Mouse (Mus musculus): ENCODE results near the gene Etfdh. TPM values are rescaled to one million over a fixed set of nuclear protein-coding genes. Genes with fewer than 3 reads are reported as not detected.

Etfdh gene
- polyA plus RNA-seq, 1 experiment from 2014 or later: 147 TPM

DNA sequence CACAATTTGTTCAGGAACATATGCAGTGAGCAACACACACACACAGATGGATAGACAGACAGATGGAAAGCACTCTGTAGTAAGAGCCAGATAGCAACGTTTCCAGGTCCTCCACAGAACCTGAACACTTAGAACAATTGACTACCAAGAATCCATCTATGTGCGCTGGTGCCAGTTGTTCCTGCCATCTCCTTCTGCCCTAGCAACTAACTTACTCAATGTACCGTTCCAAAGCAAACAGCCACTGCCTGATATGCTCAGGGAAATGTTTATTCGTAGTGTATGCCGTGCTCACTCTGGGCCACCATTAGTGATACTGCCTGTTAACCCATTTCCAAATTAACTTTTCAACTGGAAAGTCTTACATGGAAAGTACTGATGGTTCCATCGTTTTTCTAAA is 74.2 kb downstream of the Etfdh start:
- in situ Hi-C loops (cut with MboI; ENCODE audit: low pct_unique_long_range_greater_than_20kb): no loop called here
- H3K27me3 ChIP-seq: no peaks in the 10 kb centered on the region
- ChIA-PET CTCF (no interaction called here), POLR2A (no interaction called here)
- no peak for DNase-seq (ENCODE audit: low read depth, low spot score)
- TF ChIP-seq CTCF (IDR thresholded peaks at IDR 0.05): no peak
- no peak for ATAC-seq

Other genes starting within 250 kb of the Etfdh start
- 16.9 TPM for gene Fnip2, start 61.7 kb downstream of the Etfdh start, polyA plus RNA-seq (2021)
- gene Ppid, start 38.2 kb downstream of the Etfdh start, polyA plus RNA-seq (2021): 138 TPM
- gene 4930579G24Rik, start 421 bp downstream of the Etfdh start, polyA plus RNA-seq (2021): 19.6 TPM
- 0.01 TPM for gene Rxfp1, start 108.4 kb upstream of the Etfdh start, polyA plus RNA-seq (2021)
- gene Tmem144, start 223.3 kb upstream of the Etfdh start, polyA plus RNA-seq (2021): 5.1 TPM

All from Patski (cell line).